Mouse (Mus musculus): ENCODE data around the gene Lmx1b. TPM values are rescaled to one million over a fixed set of nuclear protein-coding genes. Genes with fewer than 3 reads are reported as not detected.
A peak's percentile ranks its signal among the peaks of the same experiment; 100 is the strongest.

Lmx1b gene
- polyA plus RNA-seq, 1 experiment from 2014 or later: not detected

- no peak overlapping the region for H3K9ac ChIP-seq (ENCODE audit: low read length)
- H3K36me3 ChIP-seq (ENCODE audit: control insufficient read depth, insufficient read depth, low read length): no peaks in the 10 kb centered on the region
- no peak overlapping the region for H3K4me2 ChIP-seq (ENCODE audit: low read length)
- H3K27ac ChIP-seq (ENCODE audit: low read depth): no peak overlapping the region
- peaks cover 65% of the 10 kb centered on the region for H3K27me3 ChIP-seq (replicated peaks; ENCODE audit: control insufficient read depth, insufficient read depth, low read length)
- no peak for DNase-seq (ENCODE audit: low spot score)
- 18% methylated on average over 8 of the region's 8 CpGs for WGBS
- no peak for ATAC-seq (replicated peaks; ENCODE audit: low FRiP score, low TSS enrichment, low read depth)
- H3K4me3 ChIP-seq (ENCODE audit: low read depth, low read length): no peak overlapping the region
- H3K9me3 ChIP-seq (ENCODE audit: control insufficient read depth, low read length): no peaks in the 10 kb centered on the region
- H3K4me1 ChIP-seq (replicated peaks; ENCODE audit: control insufficient read depth, insufficient read depth, low read length): peaks cover 30% of the 10 kb centered on the region
These were observed 58.4 kb downstream of the Lmx1b start for GRCm38 (mm10) chr2:33581866-33582265.

- 5% methylated on average over 6 of the region's 6 CpGs for WGBS
- H3K4me2 ChIP-seq (ENCODE audit: low read length): 0 out of 2 replicates have a peak overlapping the region, but pooled peaks have one; percentile 46
- peaks cover 65% of the 10 kb centered on the region for H3K27me3 ChIP-seq (replicated peaks; ENCODE audit: control insufficient read depth, insufficient read depth, low read length)
- DNase-seq (ENCODE audit: low spot score): no peak
- no peaks in the 10 kb centered on the region for H3K9me3 ChIP-seq (ENCODE audit: control insufficient read depth, low read length)
- no peak overlapping the region for H3K27ac ChIP-seq (ENCODE audit: low read depth)
- no peak overlapping the region for H3K4me3 ChIP-seq (ENCODE audit: low read depth, low read length)
- H3K9ac ChIP-seq (ENCODE audit: low read length): no peak overlapping the region
- no peaks in the 10 kb centered on the region for H3K36me3 ChIP-seq (ENCODE audit: control insufficient read depth, insufficient read depth, low read length)
- peaks cover 30% of the 10 kb centered on the region for H3K4me1 ChIP-seq (replicated peaks; ENCODE audit: control insufficient read depth, insufficient read depth, low read length)
- no peak for ATAC-seq (replicated peaks; ENCODE audit: low FRiP score, low TSS enrichment, low read depth)
These were observed 58.9 kb downstream of the Lmx1b start for GRCm38 (mm10) chr2:33581449-33581777.

GRCm38 (mm10) chr2:33580697-33581448 is 59.4 kb downstream of the Lmx1b start:
- H3K36me3 ChIP-seq (ENCODE audit: control insufficient read depth, insufficient read depth, low read length): no peaks in the 10 kb centered on the region
- 1% methylated on average over 34 of the region's 34 CpGs for WGBS
- H3K4me3 ChIP-seq (ENCODE audit: low read depth, low read length): peak overlapping the region; percentile 26
- no peak for DNase-seq (ENCODE audit: low spot score)
- peaks cover 65% of the 10 kb centered on the region for H3K27me3 ChIP-seq (replicated peaks; ENCODE audit: control insufficient read depth, insufficient read depth, low read length)
- no peak overlapping the region for H3K9ac ChIP-seq (ENCODE audit: low read length)
- peaks cover 30% of the 10 kb centered on the region for H3K4me1 ChIP-seq (replicated peaks; ENCODE audit: control insufficient read depth, insufficient read depth, low read length)
- no peak for ATAC-seq (replicated peaks; ENCODE audit: low FRiP score, low TSS enrichment, low read depth)
- H3K27ac ChIP-seq (ENCODE audit: low read depth): no peak overlapping the region
- H3K4me2 ChIP-seq (ENCODE audit: low read length): peak overlapping the region; percentile 46
- H3K9me3 ChIP-seq (ENCODE audit: control insufficient read depth, low read length): no peaks in the 10 kb centered on the region

- Histone ChIP-seq H3K4me1 (replicated peaks; ENCODE audit: control insufficient read depth, insufficient read depth, low read length) (no peaks in the 10 kb centered on the region; the same call in 1 of the 2 replicates), H3K9me3 (ENCODE audit: control insufficient read depth, low read length) (no peaks in the 10 kb centered on the region), H3K4me2 (ENCODE audit: low read length) (no peak overlapping the region), H3K27me3 (replicated peaks; ENCODE audit: control insufficient read depth, insufficient read depth, low read length) (peaks cover 41% of the 10 kb centered on the region), H3K27ac (ENCODE audit: low read depth) (no peak overlapping the region), H3K36me3 (ENCODE audit: control insufficient read depth, insufficient read depth, low read length) (no peaks in the 10 kb centered on the region), H3K4me3 (ENCODE audit: low read depth, low read length) (no peak overlapping the region), H3K9ac (ENCODE audit: low read length) (no peak overlapping the region)
- WGBS: 38% methylated on average over 13 of the region's 13 CpGs
- DNase-seq (ENCODE audit: low spot score): no peak
- ATAC-seq (replicated peaks; ENCODE audit: low FRiP score, low TSS enrichment, low read depth): no peak
These were observed 64.9 kb downstream of the Lmx1b start for GRCm38 (mm10) chr2:33575406-33575805.

GRCm38 (mm10) chr2:33573075-33573474 is 67.2 kb downstream of the Lmx1b start:
- Histone ChIP-seq H3K27me3 (replicated peaks; ENCODE audit: control insufficient read depth, insufficient read depth, low read length) (peaks cover 43% of the 10 kb centered on the region), H3K9me3 (ENCODE audit: control insufficient read depth, low read length) (no peaks in the 10 kb centered on the region), H3K27ac (ENCODE audit: low read depth) (no peak overlapping the region), H3K4me2 (ENCODE audit: low read length) (no peak overlapping the region), H3K4me3 (ENCODE audit: low read depth, low read length) (no peak overlapping the region), H3K36me3 (ENCODE audit: control insufficient read depth, insufficient read depth, low read length) (no peaks in the 10 kb centered on the region), H3K4me1 (replicated peaks; ENCODE audit: control insufficient read depth, insufficient read depth, low read length) (no peaks in the 10 kb centered on the region), H3K9ac (ENCODE audit: low read length) (no peak overlapping the region)
- ATAC-seq (replicated peaks; ENCODE audit: low FRiP score, low TSS enrichment, low read depth): no peak
- WGBS: 90% methylated on average over 7 of the region's 7 CpGs
- no peak for DNase-seq (ENCODE audit: low spot score)

- ATAC-seq (replicated peaks; ENCODE audit: low FRiP score, low TSS enrichment, low read depth) (no peak), DNase-seq (ENCODE audit: low spot score) (no peak)
- WGBS: 37% methylated on average over 16 of the region's 16 CpGs
- peaks cover 42% of the 10 kb centered on the region for H3K27me3 ChIP-seq (replicated peaks; ENCODE audit: control insufficient read depth, insufficient read depth, low read length)
- no peaks in the 10 kb centered on the region for H3K9me3 ChIP-seq (ENCODE audit: control insufficient read depth, low read length)
- no peaks in the 10 kb centered on the region for H3K36me3 ChIP-seq (ENCODE audit: control insufficient read depth, insufficient read depth, low read length)
- H3K4me2 ChIP-seq (ENCODE audit: low read length): no peak overlapping the region
- no peak overlapping the region for H3K27ac ChIP-seq (ENCODE audit: low read depth)
- no peak overlapping the region for H3K9ac ChIP-seq (ENCODE audit: low read length)
- H3K4me1 ChIP-seq (replicated peaks; ENCODE audit: control insufficient read depth, insufficient read depth, low read length): no peaks in the 10 kb centered on the region
- H3K4me3 ChIP-seq (ENCODE audit: low read depth, low read length): no peak overlapping the region
These were observed 69.0 kb downstream of the Lmx1b start for GRCm38 (mm10) chr2:33571219-33571824.

DNA sequence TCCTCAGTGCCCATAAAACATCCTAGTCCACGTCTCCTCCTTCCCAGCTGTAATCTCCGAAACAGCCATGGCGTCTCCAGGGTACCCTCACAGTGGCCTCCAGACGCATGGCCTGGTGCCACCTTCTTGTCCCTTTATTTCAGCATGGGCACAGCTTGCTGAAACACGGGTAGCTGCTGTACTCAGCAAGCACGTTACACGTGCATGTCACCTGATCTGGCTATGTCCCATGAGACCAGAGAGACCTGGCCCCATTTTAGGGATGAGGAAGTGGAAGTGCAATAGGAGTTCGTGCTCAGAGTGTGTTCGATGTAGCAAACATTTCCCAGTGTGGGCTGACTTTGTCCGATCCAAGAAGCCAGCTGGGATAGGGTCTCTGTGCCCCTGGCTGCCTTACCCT is 70.6 kb downstream of the Lmx1b start:
- Histone ChIP-seq H3K4me1 (replicated peaks; ENCODE audit: control insufficient read depth, insufficient read depth, low read length) (peaks cover 4% of the 10 kb centered on the region; the same call in 1 of the 2 replicates), H3K9me3 (ENCODE audit: control insufficient read depth, low read length) (no peaks in the 10 kb centered on the region), H3K4me2 (ENCODE audit: low read length) (no peak overlapping the region), H3K9ac (ENCODE audit: low read length) (no peak overlapping the region), H3K27me3 (replicated peaks; ENCODE audit: control insufficient read depth, insufficient read depth, low read length) (peaks cover 43% of the 10 kb centered on the region), H3K4me3 (ENCODE audit: low read depth, low read length) (no peak overlapping the region), H3K36me3 (ENCODE audit: control insufficient read depth, insufficient read depth, low read length) (no peaks in the 10 kb centered on the region), H3K27ac (ENCODE audit: low read depth) (no peak overlapping the region)
- 71% methylated on average over 10 of the region's 10 CpGs for WGBS
- no peak for ATAC-seq (replicated peaks; ENCODE audit: low FRiP score, low TSS enrichment, low read depth)
- no peak for DNase-seq (ENCODE audit: low spot score)

DNA sequence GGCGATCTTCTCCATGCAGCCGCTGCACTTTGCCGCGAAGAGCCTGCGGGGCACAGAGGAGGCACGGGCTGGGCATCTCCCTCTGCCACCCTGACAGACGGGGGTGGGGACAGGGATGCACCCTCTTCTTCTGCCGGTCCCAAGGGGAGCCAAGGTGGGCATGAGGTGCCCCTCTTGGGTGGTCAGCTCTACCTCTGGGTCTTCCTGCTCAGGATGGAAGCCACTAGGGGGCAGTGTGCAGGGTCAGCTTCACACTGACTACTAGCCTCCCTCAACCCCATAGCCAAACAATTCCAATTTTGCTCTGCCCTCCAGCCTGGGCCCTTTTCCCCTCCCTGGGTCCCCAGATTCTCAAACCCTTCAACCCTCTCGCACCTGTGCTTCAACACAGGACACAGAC is 71.1 kb downstream of the Lmx1b start:
- ATAC-seq (replicated peaks; ENCODE audit: low FRiP score, low TSS enrichment, low read depth): no peak
- peaks cover 4% of the 10 kb centered on the region; the same call in 1 of the 2 replicates for H3K4me1 ChIP-seq (replicated peaks; ENCODE audit: control insufficient read depth, insufficient read depth, low read length)
- peaks cover 45% of the 10 kb centered on the region for H3K27me3 ChIP-seq (replicated peaks; ENCODE audit: control insufficient read depth, insufficient read depth, low read length)
- H3K4me2 ChIP-seq (ENCODE audit: low read length): peak overlapping the region; percentile 13; the same call in 1 of the 2 replicates
- WGBS: 12% methylated on average over 8 of the region's 9 CpGs
- no peak overlapping the region for H3K27ac ChIP-seq (ENCODE audit: low read depth)
- H3K4me3 ChIP-seq (ENCODE audit: low read depth, low read length): no peak overlapping the region
- peak; percentile 73 for DNase-seq (ENCODE audit: low spot score)
- H3K36me3 ChIP-seq (ENCODE audit: control insufficient read depth, insufficient read depth, low read length): no peaks in the 10 kb centered on the region
- no peak overlapping the region for H3K9ac ChIP-seq (ENCODE audit: low read length)
- no peaks in the 10 kb centered on the region for H3K9me3 ChIP-seq (ENCODE audit: control insufficient read depth, low read length)

DNA sequence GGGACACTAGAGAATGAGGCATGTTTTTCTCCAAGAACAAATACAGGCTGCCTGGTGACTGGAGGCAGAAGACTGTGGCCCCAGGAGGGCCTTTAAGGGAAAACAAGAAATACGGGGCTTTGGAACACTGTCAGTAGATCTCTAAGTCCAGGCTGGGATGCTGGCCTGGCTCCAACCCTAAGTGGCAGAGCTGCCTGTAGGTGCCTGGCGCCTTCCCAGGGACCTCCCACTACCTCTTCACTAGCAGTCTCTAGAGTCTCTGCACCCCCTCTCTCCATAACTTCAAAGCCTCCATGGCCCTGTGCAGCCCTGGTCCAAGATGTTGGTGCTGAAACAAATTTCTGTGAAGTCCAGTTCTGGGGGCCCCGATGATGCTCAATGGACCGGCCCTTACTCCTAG is 74.4 kb downstream of the Lmx1b start:
- peaks cover 34% of the 10 kb centered on the region for H3K27me3 ChIP-seq (replicated peaks; ENCODE audit: control insufficient read depth, insufficient read depth, low read length)
- no peaks in the 10 kb centered on the region for H3K36me3 ChIP-seq (ENCODE audit: control insufficient read depth, insufficient read depth, low read length)
- no peak overlapping the region for H3K4me2 ChIP-seq (ENCODE audit: low read length)
- DNase-seq (ENCODE audit: low spot score) (no peak), ATAC-seq (replicated peaks; ENCODE audit: low FRiP score, low TSS enrichment, low read depth) (no peak)
- no peak overlapping the region for H3K9ac ChIP-seq (ENCODE audit: low read length)
- 55% methylated on average over 4 of the region's 4 CpGs for whole genome bisulfite sequencing
- no peaks in the 10 kb centered on the region for H3K9me3 ChIP-seq (ENCODE audit: control insufficient read depth, low read length)
- H3K27ac ChIP-seq (ENCODE audit: low read depth): no peak overlapping the region
- no peak overlapping the region for H3K4me3 ChIP-seq (ENCODE audit: low read depth, low read length)
- peaks cover 4% of the 10 kb centered on the region; the same call in 1 of the 2 replicates for H3K4me1 ChIP-seq (replicated peaks; ENCODE audit: control insufficient read depth, insufficient read depth, low read length)

Measured in intestine, embryonic 14.5 days (tissue).